Mouse (Mus musculus) skeletal muscle tissue, adult 2 months (tissue): ENCODE measurements around the gene Pde12.
"Not testable (repeated sequence)": the region's sequence is repeated elsewhere in the genome, so short reads cannot be mapped to it uniquely, and the experiment has no call there.

Experiments used
- DNase-seq: peaks from one replicate; pipeline ENCODE4 v3.0.0-alpha.2; 2012; ENCODE audit warnings: low read depth, low spot score

Pde12 gene

GRCm38 (mm10) chr14:26669292-26670073 lies at the start of gene Pde12:
Pde12 (minus strand) TSS chr14:26669883.
- peak; percentile 81 for DNase-seq

GRCm38 (mm10) chr14:26705246-26705645 lies 35.6 kb upstream of the Pde12 start:
- not testable (repeated sequence) for DNase-seq

- no peak for DNase-seq
Measured at GRCm38 (mm10) chr14:26697912-26698311, 28.2 kb upstream of the Pde12 start.

GRCm38 (mm10) chr14:26692974-26693373 lies 23.3 kb upstream of the Pde12 start, which contains the start of gene Dnah12:
Dnah12 (plus strand) TSS chr14:26693274.
- DNase-seq: no peak

- DNase-seq: no peak
Measured at GRCm38 (mm10) chr14:26691363-26691762, 21.7 kb upstream of the Pde12 start.

DNA sequence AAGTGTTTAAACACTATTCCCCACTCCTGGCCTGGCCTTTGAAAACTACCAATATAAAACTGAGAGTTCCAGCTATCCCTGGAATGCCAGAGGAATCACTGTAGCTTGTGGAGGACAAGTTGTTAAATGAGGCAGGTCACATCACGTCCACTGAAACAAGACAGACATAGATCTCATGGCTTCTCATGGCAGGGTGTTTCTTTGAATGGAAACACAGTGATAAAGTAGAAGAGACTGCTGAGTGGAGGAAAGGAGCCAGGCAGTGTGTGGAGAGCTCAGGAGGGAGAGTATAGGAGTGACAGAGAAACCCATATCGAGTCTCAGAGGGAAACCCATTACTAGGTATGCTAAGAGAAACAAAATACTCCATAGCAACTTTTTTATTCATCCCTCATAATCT lies 21.0 kb upstream of the Pde12 start:
- no peak for DNase-seq

DNA sequence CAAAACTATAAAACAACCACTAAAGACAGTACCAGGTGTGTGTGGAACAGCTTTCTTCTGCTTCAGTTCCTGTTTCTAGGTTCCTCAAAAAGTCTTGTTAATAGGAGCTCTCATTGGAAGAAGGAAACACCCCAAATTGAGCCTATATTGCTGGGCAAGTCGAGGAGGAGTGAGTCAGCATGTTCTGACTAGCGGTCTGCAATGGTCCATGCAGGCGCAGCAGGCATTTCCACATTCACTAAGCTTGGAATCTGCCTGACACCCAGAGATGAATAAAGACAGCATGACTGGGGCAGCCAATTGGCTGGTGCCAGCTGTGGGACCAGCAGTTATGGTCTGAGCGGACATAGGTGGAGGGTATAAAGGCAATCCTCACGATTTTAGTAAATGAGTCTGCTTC lies 6.1 kb upstream of the Pde12 start:
- no peak for DNase-seq

- DNase-seq: no peak
Measured at GRCm38 (mm10) chr14:26675371-26675770, 5.7 kb upstream of the Pde12 start.

DNA sequence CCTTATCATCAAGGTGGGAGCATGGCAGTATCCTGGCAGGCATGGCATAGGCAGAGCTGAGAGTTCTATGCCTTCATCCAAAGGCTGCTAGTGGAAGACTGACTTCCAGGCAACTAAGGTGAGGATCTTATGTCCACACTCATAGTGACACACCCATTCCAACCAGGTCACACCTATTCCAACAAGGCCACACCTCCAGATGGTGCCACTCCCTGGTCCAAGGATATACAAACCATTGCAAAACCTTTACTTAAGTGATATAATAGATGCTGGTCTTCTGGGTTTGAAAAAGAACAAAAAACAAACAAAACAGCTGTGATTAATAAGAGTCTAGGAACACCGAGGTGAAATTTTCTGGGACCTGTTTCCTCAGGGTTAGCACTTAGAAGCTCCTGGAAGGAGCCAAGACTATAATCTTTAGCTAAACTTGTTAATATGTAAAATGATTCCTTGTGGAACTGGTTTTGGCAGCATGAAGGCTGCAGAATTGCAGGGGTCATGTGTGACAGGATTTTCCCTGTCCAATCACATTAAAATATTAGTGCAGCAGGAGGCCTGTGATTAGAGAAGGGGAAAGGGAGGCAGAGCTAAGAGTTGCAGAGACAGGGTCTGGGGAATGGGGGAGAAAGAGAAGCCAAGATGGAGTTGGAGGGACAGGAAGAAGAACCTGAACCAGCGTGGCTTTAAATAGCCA lies 4.9 kb upstream of the Pde12 start:
- not testable (repeated sequence) for DNase-seq

- not testable (repeated sequence) for DNase-seq
Measured at GRCm38 (mm10) chr14:26671870-26672615, 2.4 kb upstream of the Pde12 start.

GRCm38 (mm10) chr14:26670964-26671363 lies 1.3 kb upstream of the Pde12 start:
- DNase-seq: no peak

GRCm38 (mm10) chr14:26668371-26669291 lies 1.1 kb downstream of the Pde12 start:
- DNase-seq: no peak

DNA sequence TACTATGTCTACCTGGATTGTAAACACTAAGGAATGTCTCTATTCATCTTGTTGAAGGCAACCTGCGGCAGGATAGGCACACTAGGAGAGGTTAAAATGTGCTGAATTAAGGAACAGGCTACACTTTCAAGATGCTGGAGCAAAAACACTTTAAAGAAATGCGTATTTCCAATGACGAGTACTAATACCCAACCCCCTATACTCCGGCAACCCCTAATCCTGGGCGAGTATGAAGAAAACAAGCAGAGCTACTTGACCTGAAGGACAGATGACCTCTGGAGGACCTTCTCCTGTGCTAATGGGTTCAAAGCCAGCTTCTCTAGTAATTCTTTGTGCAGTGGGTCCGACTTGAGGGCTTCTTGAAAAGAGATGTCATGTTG lies 1.7 kb downstream of the Pde12 start:
- no peak for DNase-seq

- no peak for DNase-seq
Measured at GRCm38 (mm10) chr14:26663851-26664250, 5.8 kb downstream of the Pde12 start.

DNA sequence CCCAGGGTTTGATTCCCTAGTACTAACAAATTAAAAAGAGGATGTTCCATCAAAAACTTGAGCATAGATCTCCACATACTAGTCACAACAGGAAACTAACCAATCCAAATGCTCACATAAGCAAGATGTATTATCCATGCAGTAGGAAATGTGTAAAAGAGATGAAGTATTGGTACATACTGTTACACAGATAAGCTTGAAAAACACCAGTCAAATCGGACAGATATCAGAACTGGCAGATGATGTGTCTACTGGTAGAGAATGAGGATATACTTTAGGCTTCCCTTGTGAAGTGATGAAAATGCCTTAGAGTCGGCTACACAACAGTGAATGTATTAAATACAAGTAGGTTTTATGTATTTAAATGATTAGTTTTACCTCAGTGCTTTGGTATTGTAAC lies 7.2 kb downstream of the Pde12 start:
- no peak for DNase-seq

- DNase-seq: no peak
Measured at GRCm38 (mm10) chr14:26662016-26662415, 7.7 kb downstream of the Pde12 start.

DNA sequence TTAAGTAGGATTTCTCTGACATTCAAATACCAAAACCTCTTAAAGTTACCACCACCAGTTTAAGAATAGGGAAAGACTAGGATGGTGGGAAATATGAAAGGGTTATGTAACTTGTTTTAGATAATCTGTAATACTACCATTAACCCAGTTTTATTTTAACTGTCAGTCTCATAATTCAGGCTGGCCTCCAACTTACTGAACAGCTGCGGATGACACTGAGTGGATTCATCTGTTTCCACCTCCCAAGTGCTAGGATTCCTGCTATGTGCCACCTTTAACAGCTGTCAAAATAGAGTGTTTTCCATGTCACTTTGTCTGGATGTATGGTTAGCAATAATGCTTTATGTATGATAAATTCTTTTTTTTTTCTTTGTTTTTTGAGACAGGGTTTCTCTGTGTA lies 9.4 kb downstream of the Pde12 start:
- DNase-seq: no peak

GRCm38 (mm10) chr14:26658178-26658577 lies 11.5 kb downstream of the Pde12 start:
- no peak for DNase-seq

- DNase-seq: no peak
Measured at GRCm38 (mm10) chr14:26651901-26652300, 17.8 kb downstream of the Pde12 start.

GRCm38 (mm10) chr14:26647811-26648210 lies 21.9 kb downstream of the Pde12 start:
- DNase-seq: no peak

GRCm38 (mm10) chr14:26645989-26646650 lies 23.6 kb downstream of the Pde12 start:
- DNase-seq: no peak
